Mouse (Mus musculus): ENCODE data around the gene Ttll1. TPM values are rescaled to one million over a fixed set of nuclear protein-coding genes. Genes with fewer than 3 reads are reported as not detected.

The Ttll1 gene
- total and polyA plus RNA-seq, 3 experiments, result 2.5 to 9.9 (median 4.9) TPM

DNA sequence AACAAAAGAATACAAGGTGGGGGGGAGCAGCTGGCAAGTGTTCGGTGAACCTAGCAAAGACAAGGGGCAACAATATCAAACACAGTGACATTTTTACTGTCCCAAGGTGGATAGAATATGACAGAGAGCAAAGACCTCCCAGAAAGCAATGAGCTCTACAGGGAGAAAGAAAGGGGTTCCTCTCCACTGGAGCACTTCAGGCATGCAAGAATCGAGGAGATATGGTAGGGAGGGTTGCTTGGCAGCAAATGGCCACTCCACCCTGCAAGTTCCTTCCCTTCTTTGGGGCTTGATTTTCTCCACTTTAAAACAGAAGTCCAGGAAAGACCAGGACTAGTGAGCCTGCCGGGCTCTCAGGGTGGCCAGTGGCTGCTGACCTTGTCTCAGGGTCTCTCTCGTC, 44.4 kb downstream of the Ttll1 start:
- Histone ChIP-seq H3K4me3 (replicated peaks in 1 of 3; ENCODE audit: low read depth in 2 of 3, low read length in 2 of 3, poor library complexity in 1 of 3) (no peak overlapping the region), H3K27ac (ENCODE audit: insufficient read depth, low read depth) (no peak overlapping the region)
- dilution Hi-C loops (cut with MboI; ENCODE audit: extremely low pct_ligation_motif_present, extremely low pct_unique_long_range_greater_than_20kb, low sequenced_read_pairs), result no loop called here

DNA sequence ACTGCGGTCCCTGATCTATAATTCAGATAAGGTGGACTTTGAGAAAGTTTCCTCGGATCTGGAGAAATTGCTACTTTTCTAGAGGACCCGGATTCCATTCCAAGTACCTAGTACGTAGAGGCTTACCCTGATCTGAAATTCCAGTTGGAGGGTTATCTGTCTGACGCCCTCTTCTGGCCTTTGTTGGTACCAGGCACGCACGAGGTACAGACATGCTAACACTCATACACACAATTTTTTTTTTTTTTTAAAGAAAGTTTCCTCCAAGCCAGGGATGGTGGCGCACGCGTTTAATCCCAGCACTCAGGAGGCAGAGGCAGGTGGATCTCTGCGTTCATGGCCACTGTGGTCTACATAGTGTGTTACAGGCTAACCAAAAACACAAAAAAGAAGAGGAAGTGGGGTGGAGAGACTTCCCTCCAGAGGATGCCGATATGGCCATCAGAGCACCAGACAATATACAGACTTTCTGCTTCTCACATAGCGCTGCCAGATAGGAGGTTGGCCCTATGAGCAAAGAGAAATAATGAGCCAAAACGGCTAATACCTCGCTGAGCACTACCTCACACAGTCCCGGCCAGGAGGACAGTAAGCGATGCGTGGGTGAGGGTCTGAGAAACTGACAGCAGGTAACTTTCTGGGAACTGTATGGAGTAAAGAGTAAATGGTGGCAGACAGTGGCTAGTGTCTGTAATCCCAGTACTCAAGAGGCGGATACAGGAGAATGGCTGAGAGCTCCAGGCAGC, 45.6 kb downstream of the Ttll1 start:
- H3K36me3 ChIP-seq (replicated peaks in 1 of 2; ENCODE audit: control insufficient read depth in 1 of 2, insufficient read depth in 1 of 2, low read length in 1 of 2), result peaks cover 0 to 10% of the 10 kb centered on the region in 2 experiments
- in situ Hi-C loops (cut with MboI; ENCODE audit: low pct_ligation_motif_present, low pct_unique_long_range_greater_than_20kb, low sequenced_read_pairs), result no loop called here
- no peak overlapping the region for H3K27ac ChIP-seq (ENCODE audit: insufficient read depth, low read depth)
- H3K4me1 ChIP-seq (ENCODE audit: control insufficient read depth in 1 of 2, insufficient read depth in 2 of 2), result peaks cover 6 to 38% of the 10 kb centered on the region in 2 experiments
- H3K4me2 ChIP-seq (ENCODE audit: insufficient read depth, low read depth, poor library complexity, severe bottlenecking), result 0 out of 2 replicates have a peak overlapping the region, but pooled peaks have one; percentile 7
- no peak overlapping the region; the same call in 1 of the 2 replicates for H3K9ac ChIP-seq (ENCODE audit: insufficient read depth, low read depth)
- dilution Hi-C loops (cut with MboI; ENCODE audit: extremely low pct_ligation_motif_present, extremely low pct_unique_long_range_greater_than_20kb, low sequenced_read_pairs), result no loop called here
- peak overlapping the region in 2 of 3 experiments; percentile 17 to 91 for H3K4me3 ChIP-seq (replicated peaks in 1 of 3; ENCODE audit: low read depth in 2 of 3, low read length in 2 of 3, poor library complexity in 1 of 3)
- H3K79me2 ChIP-seq (replicated peaks; ENCODE audit: control insufficient read depth, extremely low read depth, insufficient read depth, poor library complexity, severe bottlenecking), result peaks cover 15% of the 10 kb centered on the region
- no peak for DNase-seq (ENCODE audit: extremely low read depth)
- TF ChIP-seq GABPA (IDR thresholded peaks at IDR 0.05; ENCODE audit: insufficient replicate concordance, low read depth, low read length), result no peak
- TF ChIP-seq NELFE (IDR thresholded peaks at IDR 0.05; ENCODE audit: low read depth, low read length), result no peak
- peak in 1 of 2 experiments; percentile 42; a peak in 2 of 4 replicates for TF ChIP-seq CTCF (conservative IDR thresholded peaks at IDR 0.05 in 1 of 2, IDR thresholded peaks at IDR 0.05 in 1 of 2; ENCODE audit: low read depth in 2 of 2, low read length in 2 of 2)
- 0 out of 2 replicates have a peak, but pooled peaks have one; percentile 35 for TF ChIP-seq MYC (IDR thresholded peaks at IDR 0.05; ENCODE audit: low read depth, low read length)
- 0 out of 2 replicates have a peak, but pooled peaks have one; percentile 8 for TF ChIP-seq SMC3 (IDR thresholded peaks at IDR 0.05; ENCODE audit: low read depth, low read length)
- H3K9me3 ChIP-seq (replicated peaks; ENCODE audit: low read length), result no peaks in the 10 kb centered on the region
- H3K27me3 ChIP-seq (replicated peaks), result no peaks in the 10 kb centered on the region

More for the DNA sequence above, 44.4 kb downstream of the Ttll1 start:
- no peak for DNase-seq (ENCODE audit: extremely low read depth)
- H3K79me2 ChIP-seq (replicated peaks; ENCODE audit: control insufficient read depth, extremely low read depth, insufficient read depth, poor library complexity, severe bottlenecking), result peaks cover 13% of the 10 kb centered on the region
- no peaks in the 10 kb centered on the region for H3K27me3 ChIP-seq (replicated peaks)
- in situ Hi-C loops (cut with MboI; ENCODE audit: low pct_ligation_motif_present, low pct_unique_long_range_greater_than_20kb, low sequenced_read_pairs), result no loop called here
- no peak for TF ChIP-seq ZMIZ1 (IDR thresholded peaks at IDR 0.05; ENCODE audit: low read depth, low read length)
- TF ChIP-seq HCFC1 (IDR thresholded peaks at IDR 0.05; ENCODE audit: low read depth, low read length), result no peak
- TF ChIP-seq MEF2A (IDR thresholded peaks at IDR 0.05; ENCODE audit: borderline replicate concordance, low read depth, low read length), result no peak
- no peak for TF ChIP-seq CHD1 (IDR thresholded peaks at IDR 0.05; ENCODE audit: low read depth, low read length)
- TF ChIP-seq JUND (conservative IDR thresholded peaks at IDR 0.05; ENCODE audit: low read depth, low read length), result no peak
- TF ChIP-seq ELF1 (IDR thresholded peaks at IDR 0.05; ENCODE audit: low read depth, low read length), result no peak
- no peak for TF ChIP-seq CHD2 (IDR thresholded peaks at IDR 0.05; ENCODE audit: low read length)
- no peak for TF ChIP-seq IRF4 (IDR thresholded peaks at IDR 0.05; ENCODE audit: low read depth, low read length)
- TF ChIP-seq TBP (conservative IDR thresholded peaks at IDR 0.05; ENCODE audit: low read depth, low read length), result no peak
- TF ChIP-seq BHLHE40 (IDR thresholded peaks at IDR 0.05; ENCODE audit: low read depth, low read length), result no peak
- no peak for TF ChIP-seq MAX (IDR thresholded peaks at IDR 0.05; ENCODE audit: low read length)
- TF ChIP-seq CTCF (conservative IDR thresholded peaks at IDR 0.05 in 1 of 2, IDR thresholded peaks at IDR 0.05 in 1 of 2; ENCODE audit: low read depth in 2 of 2, low read length in 2 of 2), result no peak
- no peak for TF ChIP-seq USF1 (IDR thresholded peaks at IDR 0.05; ENCODE audit: low read depth, low read length)
- H3K36me3 ChIP-seq (replicated peaks in 1 of 2; ENCODE audit: control insufficient read depth in 1 of 2, insufficient read depth in 1 of 2, low read length in 1 of 2), result peaks cover 0 to 2% of the 10 kb centered on the region in 2 experiments
- H3K9me3 ChIP-seq (replicated peaks; ENCODE audit: low read length), result no peaks in the 10 kb centered on the region
- H3K4me2 ChIP-seq (ENCODE audit: insufficient read depth, low read depth, poor library complexity, severe bottlenecking), result no peak overlapping the region
- H3K4me1 ChIP-seq (ENCODE audit: control insufficient read depth in 1 of 2, insufficient read depth in 2 of 2), result peaks cover 6 to 30% of the 10 kb centered on the region in 2 experiments
- no peak overlapping the region for H3K9ac ChIP-seq (ENCODE audit: insufficient read depth, low read depth)
